Mouse (Mus musculus) c-Kit-negative CD71-positive TER-119-positive erythroid progenitor cells, embryonic 14.5 days (primary cell): ENCODE results near the gene Lgals1.
"Not testable (repeated sequence)": the region's sequence is repeated elsewhere in the genome, so short reads cannot be mapped to it uniquely, and the experiment has no call there.

ENCODE experiments used
- DNase-seq: peaks from one replicate; pipeline ENCODE4 v3.0.0-alpha.2; 2013; ENCODE audit warnings: low read depth, low spot score

Lgals1 gene

DNA sequence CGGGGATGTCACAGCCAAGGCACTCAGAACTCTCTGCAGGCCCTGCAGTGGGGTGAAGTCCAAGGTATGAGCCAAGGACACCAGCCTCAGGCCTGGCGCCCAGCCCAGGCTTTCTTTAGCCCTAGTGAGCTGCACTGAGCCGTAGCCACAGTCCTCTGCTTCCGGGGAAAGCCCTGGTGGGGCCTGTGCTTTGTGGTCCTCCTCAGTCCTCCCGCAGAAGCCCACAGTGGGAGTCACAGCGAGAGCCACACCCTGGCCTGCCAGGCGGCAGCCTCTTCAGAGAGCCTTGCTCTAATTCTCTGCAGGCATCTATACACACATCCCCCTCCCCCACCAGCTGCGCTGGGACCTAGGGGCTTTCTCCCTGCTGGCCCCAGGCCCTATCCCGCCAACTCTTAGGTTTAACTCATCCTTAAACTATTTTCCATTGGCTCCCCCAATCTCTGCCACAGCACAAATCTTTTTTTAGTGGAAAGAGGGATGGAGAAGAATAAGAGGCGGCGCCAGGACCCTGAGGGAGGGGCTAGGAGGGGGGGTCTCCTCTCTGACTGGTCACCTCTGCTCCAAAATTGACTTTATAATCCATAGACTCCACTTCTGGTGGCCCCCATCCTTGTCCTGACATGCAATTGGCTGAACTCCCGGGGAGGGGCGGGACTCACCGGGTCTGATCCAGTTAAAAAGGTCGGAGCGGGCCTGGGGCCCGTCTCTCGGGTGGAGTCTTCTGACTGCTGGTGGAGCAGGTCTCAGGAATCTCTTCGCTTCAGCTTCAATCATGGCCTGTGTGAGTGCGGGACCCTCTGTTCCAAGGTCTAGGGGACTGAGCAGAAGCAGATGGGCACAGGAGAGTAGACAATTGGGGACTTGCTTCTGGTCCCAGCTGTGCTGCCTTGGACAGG lies at the start of gene Lgals1:
Gene Lgals1 (plus strand): TSS at position 705 of the 899 bp plus-strand sequence.
- no peak for DNase-seq

DNA sequence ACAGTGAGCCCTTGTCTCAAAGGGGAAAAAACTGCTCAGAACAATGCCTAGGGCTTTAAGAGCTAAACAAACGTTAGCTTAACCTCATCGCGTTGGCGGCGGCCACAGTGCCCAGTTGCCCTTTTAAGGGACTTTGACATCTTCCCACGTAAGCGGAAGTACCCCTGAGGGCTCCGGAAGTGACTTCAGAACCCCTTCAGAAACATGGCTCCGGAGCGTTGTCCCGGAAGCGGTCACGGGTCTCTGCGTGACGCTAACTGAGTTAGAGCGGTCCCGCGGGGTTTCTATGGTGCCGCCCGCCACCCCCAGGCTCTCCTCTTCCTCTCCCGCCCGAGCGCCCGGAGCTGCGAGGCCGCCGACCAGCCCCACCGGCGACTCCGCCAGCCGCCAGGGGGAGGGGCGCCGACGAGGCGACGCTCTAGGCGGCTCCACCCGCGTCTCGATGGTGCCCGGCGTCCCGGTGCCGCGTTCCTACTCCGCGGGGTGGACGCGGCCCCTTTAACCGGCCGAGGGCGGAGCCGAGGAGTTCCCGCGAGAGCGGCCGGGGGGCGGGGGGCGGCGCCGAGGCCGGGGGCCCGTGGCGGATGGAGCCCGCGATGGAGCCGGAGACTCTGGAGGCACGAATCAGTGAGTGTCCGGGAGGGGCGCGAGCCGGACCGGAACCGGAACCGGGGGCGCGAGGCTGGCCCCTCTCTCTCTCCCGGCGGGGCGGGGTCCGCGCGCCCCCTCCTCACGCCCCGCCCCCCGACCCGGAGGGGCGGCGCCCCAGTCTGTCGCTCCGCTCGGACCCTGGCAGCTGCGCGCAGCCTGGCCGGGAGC lies 49.3 kb upstream of the Lgals1 start, which contains the start of gene Gga1:
Gene Gga1 (plus strand): TSS at position 200 of the 819 bp plus-strand sequence.
- peak; percentile 71 for DNase-seq

DNA sequence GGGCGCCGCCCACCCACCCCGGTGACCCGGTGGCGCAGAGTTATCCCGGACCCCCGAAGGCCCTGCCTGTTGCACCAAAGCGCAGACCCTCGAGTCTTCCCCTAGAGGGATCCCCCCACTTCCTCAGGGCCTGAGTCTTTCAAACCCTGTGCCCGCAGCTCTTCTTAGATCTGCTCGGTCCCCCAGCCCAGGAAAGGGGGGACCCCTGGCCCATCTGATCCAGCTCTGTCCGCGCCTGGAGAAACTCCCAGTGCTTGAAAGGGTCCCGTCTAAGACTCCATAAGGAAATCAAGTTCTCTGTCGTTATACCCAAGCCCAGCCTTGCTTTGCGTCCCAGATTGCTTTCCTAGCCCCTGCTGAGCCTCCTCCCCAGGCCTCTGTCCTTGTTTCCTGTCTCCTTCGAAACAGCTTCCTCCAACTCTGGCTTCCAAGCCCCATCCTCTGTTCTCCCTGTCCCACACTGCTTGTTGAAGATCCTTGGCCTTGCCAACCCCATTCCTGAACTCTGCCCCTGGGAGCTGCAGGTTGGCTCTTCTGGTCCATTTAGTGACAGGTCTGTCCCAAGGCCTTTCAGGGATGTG lies 48.6 kb upstream of the Lgals1 start:
- no peak for DNase-seq

DNA sequence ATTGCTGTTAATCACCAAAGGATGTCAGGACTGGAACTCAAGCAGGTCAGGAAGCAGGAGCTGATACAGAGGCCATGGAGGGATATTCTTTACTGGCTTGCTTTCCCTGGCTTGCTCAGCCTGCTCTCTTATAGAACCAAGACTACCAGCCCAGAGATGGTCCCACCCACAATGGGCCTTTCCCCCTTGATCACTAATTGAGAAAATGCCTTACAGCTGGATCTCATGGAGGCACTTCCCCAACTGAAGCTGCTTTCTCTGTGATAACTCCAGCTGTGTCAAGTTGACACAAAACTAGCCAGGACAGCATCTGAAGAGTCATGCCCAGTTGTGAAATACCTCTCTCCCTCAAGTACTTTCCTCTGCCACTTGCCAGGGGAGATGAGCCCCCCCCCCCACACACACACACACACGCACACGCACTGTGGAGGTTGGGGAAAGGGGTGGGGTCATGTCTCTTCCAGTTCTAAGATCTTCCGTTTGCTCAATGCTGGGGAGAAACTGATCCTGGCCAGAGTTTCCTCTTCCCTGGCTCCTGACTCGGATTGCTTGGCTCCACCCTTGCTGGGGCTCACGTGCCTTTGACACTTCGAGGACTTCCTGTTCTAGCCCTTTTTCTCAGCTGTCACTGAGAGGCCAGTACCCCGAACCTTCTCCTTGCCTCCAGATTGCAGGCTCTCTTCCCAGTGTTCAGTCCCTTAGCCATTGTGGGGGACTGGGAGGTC lies 47.6 kb upstream of the Lgals1 start:
- not testable (repeated sequence) for DNase-seq

DNA sequence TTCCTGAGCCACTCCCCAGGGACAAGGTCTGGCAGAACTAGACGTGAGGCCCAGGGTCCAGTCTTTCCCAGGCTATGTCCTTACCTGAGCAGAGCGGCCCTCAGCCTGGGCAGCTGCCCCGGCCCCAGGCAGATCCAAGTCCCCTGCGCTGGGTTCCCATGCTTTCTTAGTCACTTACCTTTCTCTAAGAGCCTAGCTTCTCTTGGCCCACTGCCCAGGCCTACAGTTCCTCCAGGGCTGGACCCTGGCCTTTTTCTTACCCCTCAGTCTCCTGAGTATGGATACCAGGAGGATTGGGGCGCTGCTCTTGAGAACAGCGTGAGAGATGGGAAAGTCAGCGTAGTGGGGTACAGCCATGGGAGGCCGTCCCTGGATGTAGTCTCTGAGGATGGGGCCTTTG lies 46.1 kb upstream of the Lgals1 start:
- no peak for DNase-seq

DNA sequence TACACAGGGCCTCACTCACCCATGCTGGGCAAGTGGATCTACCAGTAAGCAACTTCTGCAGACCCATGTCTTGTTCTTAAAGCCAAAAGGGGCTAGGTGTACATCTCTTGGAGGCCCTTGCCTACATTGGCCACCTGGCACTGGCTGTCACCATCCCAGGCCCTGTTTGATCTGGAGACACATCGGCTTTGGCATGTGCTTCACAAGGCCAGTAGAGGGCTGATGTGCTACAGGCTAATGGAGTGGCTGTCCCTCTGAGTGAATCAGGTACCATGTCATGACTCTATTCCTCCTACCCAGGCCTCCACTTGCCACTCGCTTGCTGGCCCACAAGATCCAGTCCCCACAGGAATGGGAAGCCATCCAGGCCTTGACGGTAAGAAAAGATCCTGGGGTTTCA lies 44.7 kb upstream of the Lgals1 start:
- DNase-seq = no peak

DNA sequence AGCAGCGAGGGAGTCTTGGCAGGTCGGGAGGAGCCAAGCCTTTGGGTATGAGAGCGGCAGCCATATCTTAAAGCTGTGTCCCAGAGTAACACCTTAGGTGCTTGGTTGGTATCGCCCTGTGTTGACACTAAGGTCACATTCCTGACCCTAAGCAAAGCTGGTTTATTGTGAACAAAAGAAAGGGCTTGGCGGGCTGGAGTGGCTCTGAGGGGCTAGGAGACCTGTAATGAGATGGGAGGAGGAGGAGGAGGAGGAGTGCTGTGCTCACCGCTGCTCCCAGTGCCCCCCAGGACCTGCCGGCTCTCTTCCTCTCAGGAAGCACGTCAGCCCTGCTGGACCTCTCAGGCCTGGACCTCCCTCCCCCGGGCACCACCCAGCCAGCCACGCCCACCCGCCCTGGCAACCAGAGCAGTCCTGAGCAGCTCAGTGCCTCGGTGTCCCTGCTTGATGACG lies 37.1 kb upstream of the Lgals1 start:
- no peak for DNase-seq

DNA sequence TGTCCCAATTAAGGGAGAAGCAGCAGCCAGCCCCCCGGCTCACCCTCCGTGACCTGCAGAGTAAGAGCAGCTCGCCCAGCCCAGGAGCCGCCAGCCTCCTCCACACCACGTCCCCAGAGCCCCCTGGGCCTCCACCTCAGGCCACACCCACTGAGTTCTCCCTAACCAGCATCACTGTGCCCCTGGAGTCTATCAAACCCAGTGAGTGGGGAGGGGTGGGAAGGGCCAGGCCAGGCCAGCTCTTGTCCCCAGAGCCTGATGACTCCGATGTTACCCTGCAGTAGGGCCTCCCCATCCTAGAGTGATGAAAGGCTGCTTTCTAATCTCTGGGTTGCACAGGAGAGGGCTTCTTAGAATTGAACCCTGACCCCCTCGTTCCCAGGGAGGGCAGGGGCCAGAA lies 34.1 kb upstream of the Lgals1 start:
- no peak for DNase-seq

DNA sequence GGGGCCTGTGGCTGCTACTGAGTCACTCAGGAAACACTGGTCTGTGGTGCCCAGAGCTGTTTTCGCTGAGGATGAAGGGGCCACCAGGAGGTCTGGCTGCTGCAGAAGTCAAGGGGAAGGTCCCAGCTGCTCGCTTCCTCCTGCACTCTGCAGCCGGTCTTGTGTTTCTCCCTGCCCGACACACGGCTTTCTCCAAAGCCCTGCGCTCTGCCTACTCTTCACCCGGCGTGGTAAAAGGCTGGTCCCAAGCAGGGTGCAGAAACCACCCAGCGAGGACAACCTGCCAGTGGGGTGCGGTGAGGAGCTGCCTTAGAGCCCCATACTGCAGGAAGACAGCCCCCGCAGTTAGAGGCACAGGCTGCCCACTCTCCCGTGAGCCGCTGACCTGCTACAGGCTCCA lies 31.8 kb upstream of the Lgals1 start:
- no peak for DNase-seq

DNA sequence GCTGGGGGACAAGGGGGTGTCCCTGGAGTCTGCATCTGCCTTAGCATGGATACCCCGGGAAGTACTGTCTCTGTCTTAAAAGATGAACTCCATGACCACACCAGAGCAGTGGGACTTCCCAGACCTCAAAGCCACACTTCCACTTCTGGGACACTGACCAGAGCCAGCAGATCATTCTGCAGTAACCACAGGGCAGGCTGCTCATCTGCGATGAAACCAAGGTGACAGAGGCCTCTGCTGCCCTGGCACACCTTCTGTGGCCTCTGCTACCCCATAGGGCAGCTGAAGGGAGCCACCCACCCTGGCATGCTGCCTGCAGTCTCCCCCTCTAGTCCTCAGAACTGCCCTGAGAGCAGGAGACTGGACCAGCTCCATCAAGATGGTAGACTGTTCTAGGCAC lies 30.8 kb upstream of the Lgals1 start:
- DNase-seq = no peak

DNA sequence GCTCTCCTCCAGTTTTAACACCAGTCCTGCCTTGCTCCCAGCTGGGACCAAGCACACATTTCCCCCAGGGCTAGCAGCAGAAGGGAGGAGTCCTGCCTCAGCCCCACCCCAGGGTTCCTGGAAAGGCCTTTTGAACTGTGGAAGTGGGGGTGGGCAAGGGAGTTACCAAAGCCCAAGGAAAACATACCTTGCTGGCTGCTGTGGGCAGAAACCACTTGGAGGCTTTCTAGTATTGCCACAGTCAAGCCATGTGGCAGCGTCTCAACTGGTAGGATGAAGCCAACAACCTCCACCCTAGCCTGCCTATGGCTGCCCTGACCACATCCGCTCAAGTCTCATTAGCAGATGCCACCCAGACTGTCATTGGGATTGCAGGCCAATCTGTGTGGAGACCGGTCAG lies 30.4 kb upstream of the Lgals1 start:
- no peak for DNase-seq

DNA sequence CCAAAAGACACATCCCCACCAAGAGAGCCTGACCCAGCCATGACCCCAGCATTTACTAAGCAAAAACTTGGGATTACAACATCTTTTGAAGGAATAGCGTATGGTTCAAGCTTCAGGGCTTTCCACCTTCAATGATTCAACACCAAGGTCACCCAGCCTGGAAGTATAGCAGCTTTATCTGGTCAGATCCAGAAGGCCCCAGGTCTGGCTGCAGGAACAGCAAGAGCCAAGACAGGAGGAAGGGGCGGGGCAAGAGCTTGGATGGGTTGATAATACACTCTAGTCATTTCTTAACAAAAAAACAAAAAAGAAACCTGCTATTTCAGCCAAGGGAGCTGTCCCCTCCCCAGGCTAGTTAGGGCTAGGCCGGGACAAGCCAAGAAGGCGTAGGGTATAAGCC lies 29.0 kb upstream of the Lgals1 start:
- no peak for DNase-seq

DNA sequence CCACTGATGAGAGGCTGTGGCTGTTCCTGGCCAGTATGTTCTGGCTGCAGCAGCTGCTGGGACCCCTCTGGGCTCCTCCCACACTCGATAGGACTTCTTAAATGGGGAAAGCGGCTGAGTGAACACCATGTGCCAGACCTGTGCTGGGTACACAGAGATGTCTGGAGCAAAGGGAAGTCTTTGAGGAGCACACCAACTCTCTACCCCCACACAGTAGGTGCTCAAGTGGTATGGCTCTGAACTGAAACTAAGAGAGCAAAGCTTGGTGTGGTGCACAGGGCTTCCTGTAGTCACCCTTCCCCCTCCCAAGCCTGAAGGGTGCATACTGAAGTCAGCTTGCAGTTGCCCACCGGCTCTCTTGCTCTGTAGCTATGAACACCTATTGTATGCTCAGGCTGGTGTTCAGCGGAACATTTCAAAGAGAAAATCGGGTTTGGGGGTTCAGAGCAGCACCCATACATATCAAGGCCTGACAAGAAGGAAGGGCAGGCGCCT lies 28.0 kb upstream of the Lgals1 start:
- no peak for DNase-seq

DNA sequence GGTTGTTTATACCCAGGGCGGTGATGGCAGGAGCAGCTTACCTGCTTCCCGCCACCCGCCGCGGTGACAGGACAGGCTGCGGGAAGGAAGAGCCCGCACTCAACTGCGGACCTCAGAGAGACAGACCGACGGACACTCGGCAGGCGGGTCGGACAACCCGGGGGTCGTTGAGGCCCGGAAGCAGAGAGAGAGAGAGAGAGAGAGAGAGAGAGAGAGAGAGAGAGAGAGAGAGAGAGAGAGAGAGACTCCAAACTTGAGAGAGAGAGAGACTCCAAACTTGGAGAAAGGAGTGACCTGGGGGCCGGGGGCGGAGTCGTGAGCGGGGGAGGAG lies 27.2 kb upstream of the Lgals1 start, which contains the start of gene Gm49510:
Gene Gm49510 (plus strand): TSS at position 259 of the 331 bp plus-strand sequence.
- DNase-seq = no peak

DNA sequence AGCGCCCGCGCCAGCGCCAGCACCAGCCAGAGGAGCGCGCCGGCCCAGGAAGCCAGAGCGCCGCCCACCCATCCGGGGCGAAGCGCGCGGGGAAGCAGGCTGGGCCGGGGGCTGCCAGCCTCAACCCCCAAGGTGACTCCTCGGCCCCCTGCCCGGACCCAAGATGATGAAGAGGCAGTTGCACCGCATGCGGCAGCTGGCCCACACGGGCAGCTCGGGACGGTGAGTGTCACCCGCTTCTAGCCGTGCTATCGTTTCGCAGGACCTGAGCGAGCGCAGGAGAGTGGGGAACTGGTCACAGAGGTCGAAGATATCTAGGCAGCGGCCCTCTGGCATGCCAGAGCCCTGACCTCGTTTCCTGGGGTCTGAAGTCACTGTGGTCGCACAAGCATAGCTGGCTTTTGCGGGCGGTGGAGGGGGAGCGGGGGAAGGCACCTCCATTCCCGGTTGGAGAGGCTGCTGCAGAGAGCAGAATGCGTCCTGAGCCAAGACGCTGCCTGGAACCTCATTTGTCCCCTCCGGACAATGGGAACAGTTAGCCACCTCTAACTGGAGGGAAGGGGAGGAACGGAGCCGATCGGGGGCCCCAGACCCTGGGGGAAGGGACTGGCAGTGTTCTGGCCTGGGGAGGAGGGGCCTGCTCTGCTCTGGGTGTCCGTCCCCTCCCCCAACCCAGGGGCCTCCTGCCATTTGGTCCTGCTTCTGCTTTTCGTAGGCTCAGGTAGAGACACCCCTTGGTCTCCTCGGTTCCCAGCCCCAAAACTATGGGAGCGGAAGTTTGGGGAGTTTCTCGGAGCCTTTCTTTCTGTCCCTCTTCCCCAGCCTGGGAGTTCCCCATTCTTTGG lies 26.6 kb upstream of the Lgals1 start, which contains the start of gene Sh3bp1:
Gene Sh3bp1 (plus strand): TSS at position 29 of the 845 bp plus-strand sequence.
- no peak for DNase-seq

DNA sequence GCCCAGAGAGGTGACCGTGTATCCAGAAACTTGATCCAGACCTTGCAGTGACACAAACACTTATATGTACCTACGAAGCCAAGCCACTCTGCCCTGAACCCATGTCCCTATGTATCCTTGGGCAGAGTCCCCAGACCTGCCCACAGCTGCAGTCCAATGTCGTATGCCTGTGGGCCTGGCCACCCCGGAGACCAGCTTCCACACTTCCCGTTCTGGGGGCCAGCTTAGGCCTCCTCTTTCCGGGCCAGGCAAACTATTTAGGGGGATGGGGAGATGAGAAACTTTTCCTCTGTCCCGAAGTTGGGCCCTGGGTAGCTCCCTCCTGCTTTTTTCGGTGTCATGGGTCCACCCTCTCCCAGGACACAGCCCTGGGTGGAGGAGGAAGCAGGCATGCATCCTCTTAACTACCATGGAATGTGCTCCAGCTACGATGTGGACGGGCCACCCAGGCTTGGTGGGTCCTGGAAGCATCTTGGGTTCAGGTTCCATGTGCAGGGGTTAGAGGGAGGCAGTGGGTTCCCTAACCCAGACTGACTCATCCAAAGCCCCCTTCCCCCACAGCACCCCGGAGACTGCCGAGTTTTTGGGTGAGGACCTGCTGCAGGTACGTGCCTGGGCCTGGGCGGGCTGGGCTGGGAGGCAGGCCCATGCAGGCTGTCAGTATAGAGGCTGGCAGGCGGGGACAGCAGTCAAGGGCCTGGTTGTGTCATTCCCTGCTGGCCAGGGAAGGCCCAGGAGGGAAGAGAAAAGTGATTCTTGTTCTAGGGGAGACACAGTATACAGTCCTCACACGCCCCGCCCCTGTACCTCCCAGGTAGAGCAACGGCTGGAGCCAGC lies 25.7 kb upstream of the Lgals1 start:
- DNase-seq = no peak

DNA sequence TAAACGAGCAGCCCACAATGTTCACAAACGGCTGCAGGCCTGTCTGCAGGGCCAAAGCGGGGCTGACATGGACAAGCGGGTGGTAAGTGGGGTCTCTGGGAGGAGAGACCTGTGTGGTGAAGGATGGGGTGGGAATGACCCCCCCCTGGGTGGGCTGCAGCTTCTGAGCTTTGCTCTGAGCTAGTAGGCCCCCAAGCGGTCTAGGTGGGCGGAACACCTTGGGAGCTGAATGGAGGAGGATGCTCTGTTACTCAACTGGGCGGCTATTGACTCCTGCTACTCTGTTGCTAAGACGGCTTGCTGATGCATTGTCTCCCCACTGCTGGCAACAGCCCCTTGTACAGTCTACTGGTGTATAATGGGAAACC lies 25.1 kb upstream of the Lgals1 start:
- no peak for DNase-seq

DNA sequence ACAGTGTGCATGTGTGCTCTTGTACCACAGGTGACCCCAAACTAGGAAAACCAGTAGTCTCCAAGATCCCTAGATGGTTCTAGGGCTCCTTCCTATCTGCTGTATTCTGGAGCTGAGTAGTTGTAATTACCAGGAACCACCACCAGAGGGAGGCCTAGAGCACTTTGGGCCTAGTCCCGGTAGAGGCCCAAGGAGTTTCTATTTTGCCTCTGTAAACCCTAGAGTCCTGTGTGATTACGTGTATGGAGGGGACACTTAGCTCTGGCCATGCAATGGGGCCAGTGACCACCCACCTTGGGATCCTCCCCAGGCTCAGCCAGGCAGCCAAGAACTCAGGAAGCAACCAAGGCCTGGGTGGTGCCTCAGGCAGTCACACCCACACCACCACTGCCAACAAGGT lies 23.3 kb upstream of the Lgals1 start:
- DNase-seq = peak; percentile 76

DNA sequence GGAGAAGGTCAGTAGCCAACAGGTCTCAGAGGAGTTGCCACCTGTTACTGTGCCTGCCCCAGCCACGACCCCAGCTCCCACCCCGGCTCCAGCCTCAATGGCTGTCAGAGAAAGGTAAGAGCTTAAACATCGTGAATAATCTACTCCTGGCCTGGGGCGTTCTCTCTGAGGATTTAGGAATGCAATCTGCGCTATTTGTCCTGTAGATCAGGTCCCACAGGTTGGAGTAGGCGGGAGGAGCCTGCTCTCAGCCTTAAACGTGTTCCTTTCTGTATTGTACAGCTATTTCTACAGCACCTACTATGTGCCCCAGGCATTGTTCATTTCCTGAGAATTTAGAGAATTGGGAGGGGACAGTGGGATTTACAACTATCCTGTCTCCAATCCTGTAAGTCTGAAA lies 18.1 kb upstream of the Lgals1 start:
- DNase-seq = no peak

DNA sequence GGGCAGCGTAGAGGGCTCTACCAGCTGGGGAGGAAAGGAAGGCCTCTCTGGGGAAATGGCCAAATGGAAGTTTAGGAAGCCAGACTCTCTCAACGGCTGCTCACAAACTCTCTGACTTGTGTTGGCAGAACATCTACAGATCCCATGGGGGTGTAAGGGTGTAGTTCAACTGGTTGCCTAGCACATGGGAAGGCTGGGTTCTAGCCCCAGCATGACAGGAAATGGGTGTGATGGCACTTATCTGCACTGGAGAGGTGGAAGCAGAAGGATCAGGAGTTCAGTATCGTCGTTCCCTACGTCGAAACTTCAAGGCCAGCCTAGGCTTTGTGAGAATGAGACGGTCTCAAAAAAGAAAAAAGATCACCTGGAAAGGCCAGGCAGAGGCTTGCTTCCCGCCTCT lies 17.5 kb upstream of the Lgals1 start:
- DNase-seq = no peak
